Mouse (Mus musculus) liver, embryonic 14.5 days (tissue): ENCODE measurements around the gene Camkk1. TPM values are rescaled to one million over a fixed set of nuclear protein-coding genes. Genes with fewer than 3 reads are reported as not detected.

Source experiments
- ATAC-seq: fragments of 200-750 bp; cut with Nextera tagmentation; 2 replicates; pipeline ENCODE4 v1.8.0; 2017; ENCODE audit warnings: moderate number of reproducible peaks, mild to moderate bottlenecking, moderate library complexity; ENCODE audit not compliant: insufficient read depth
- DNase-seq, 3 experiments: peaks; one replicate each; pipeline ENCODE4 v3.0.0-alpha.2; 2012 to 2013; ENCODE audit warnings: low read depth in 3 of 3, low spot score in 3 of 3
- H3K27ac ChIP-seq: fragments of 300-500 bp; sonication (generic); 2 replicates; pipeline ENCODE4 v1.5.1; 2014; ENCODE audit warnings: moderate library complexity, mild to moderate bottlenecking, control low read depth, inconsistent platforms
- H3K27me3 ChIP-seq: fragments of 300-500 bp; sonication (generic); 2 replicates; pipeline ENCODE4 v1.6.1; 2014; ENCODE audit warnings: mild to moderate bottlenecking, low read length, moderate library complexity; ENCODE audit not compliant: control insufficient read depth, insufficient read depth
- H3K36me3 ChIP-seq: fragments of 300-500 bp; sonication (generic); replicated peaks from 2 replicates; pipeline ENCODE4 v1.6.1; 2014; ENCODE audit warnings: low read depth; ENCODE audit not compliant: control insufficient read depth, insufficient read depth
- H3K4me1 ChIP-seq, 2 experiments: fragments of 200-500 bp in 1 of 2; fragments of 300-500 bp in 1 of 2; sonication (generic) in 1 of 2; replicated peaks; 2 replicates each; pipeline ENCODE4 v1.6.1; 2012 to 2014; ENCODE audit warnings: antibody characterized with exemption in 1 of 2, inconsistent platforms in 1 of 2, low read length in 1 of 2; ENCODE audit not compliant: control insufficient read depth in 2 of 2, insufficient read depth in 2 of 2
- H3K4me2 ChIP-seq: fragments of 300-500 bp; sonication (generic); 2 replicates; pipeline ENCODE4 v1.6.1; 2014; ENCODE audit warnings: low read depth, mild to moderate bottlenecking, control low read depth, moderate library complexity
- H3K4me3 ChIP-seq, 2 experiments: fragments of 200-500 bp in 1 of 2; fragments of 300-500 bp in 1 of 2; sonication (generic) in 1 of 2; 2 replicates each; pipeline ENCODE4 v1.5.1; 2012 to 2014; ENCODE audit warnings: low read depth in 2 of 2, low read length in 2 of 2, mild to moderate bottlenecking in 2 of 2, control low read depth in 1 of 2, inconsistent platforms in 1 of 2, moderate library complexity in 1 of 2; ENCODE audit not compliant: insufficient read depth in 1 of 2
- H3K9ac ChIP-seq: fragments of 300-500 bp; sonication (generic); replicated peaks from 2 replicates; pipeline ENCODE4 v1.6.1; 2014; ENCODE audit warnings: mild to moderate bottlenecking, control low read depth, moderate library complexity
- H3K9me3 ChIP-seq: fragments of 300-500 bp; sonication (generic); 2 replicates; pipeline ENCODE4 v1.6.1; 2016; ENCODE audit warnings: low read length, mixed read lengths; ENCODE audit not compliant: control insufficient read depth
- CTCF ChIP-seq: IDR thresholded peaks from 2 replicates; pipeline ENCODE4 v1.5.1; 2016; ENCODE audit warnings: antibody characterized with exemption, low read depth, control low read depth
- EP300 ChIP-seq: IDR thresholded peaks from 2 replicates; pipeline ENCODE4 v1.6.1; 2016; ENCODE audit warnings: antibody characterized with exemption, low read depth
- WGBS: fragments of 180-500 bp; shearing (Covaris S2); extraction: QIAGEN DNeasy Blood & Tissue Kit; methylation state at CpG from one replicate; pipeline ENCODE4 v1.1.7; 2014; ENCODE audit not compliant: insufficient replicate concordance; 5-methylcytosine and 5-hydroxymethylcytosine counted together
- polyA plus RNA-seq, 2 experiments: library from polyadenylated mRNA; depleted of rRNA in 1 of 2; stranded (reverse) in 1 of 2; unstranded in 1 of 2; fragments of >200 nt; fragmentation: Nextera tagmentation in 1 of 2; extraction: Ambion mirVana in 1 of 2; gene quantifications; 2 replicates each; pipeline versions ENCODE4 v1.2.1 to v1.2.3; 2012 to 2014

Camkk1 gene
- polyA plus RNA-seq, 2 experiments, result 0.36 to 0.69 TPM

DNA sequence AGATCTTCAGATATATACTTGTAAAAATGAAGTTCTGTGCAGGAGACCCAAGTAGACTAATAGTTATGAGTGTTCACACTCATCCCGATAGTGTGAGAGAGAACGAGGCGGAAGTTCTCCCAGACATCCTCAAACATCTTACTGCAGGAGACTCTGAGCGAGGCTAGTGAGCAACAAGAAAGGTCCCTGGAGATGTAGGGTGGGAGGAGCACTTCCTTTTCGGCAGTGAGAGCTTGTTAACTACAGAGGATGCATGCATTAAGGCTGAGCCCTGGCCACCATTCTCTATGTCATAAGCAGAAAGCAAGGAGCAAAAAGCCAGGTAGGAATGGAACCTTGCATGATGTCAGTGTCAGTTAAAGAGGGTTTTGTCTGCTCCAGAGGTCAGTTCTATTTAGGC lies 31.6 kb upstream of the Camkk1 start:
- Histone ChIP-seq H3K4me1 (peaks cover 0 to under 1% of the 10 kb centered on the region in 2 experiments; a peak in 1 of 4 replicates), H3K27ac (no peak overlapping the region), H3K4me2 (no peak overlapping the region), H3K4me3 (no peak overlapping the region), H3K36me3 (no peaks in the 10 kb centered on the region), H3K9me3 (no peaks in the 10 kb centered on the region), H3K27me3 (no peaks in the 10 kb centered on the region), H3K9ac (no peak overlapping the region)
- TF ChIP-seq EP300 (no peak), CTCF (no peak)
- ATAC-seq (no peak), DNase-seq (no peak)
- WGBS, result 51% methylated on average over 5 of the region's 5 CpGs

DNA sequence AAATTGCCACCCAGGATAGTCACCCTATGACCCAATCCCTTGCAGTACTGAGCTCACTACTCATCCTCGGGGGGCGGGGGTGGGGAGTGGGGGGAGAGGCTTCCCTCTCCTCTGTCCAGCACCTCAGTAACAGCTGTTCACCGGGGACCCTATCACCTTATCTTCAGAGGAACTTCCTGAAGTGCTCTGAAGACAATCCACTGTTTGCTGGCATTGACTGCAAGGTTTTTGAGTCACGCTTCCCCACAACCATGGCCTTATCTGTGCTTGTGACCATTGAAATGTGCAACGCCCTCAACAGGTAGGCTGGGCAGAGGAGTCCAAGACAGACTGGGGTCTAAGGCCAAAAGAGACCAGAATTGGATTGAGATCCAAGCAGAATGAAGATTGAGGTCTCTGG lies 31.0 kb upstream of the Camkk1 start:
- TF ChIP-seq CTCF (no peak), EP300 (no peak)
- 11% methylated on average over 5 of the region's 5 CpGs for WGBS
- Histone ChIP-seq H3K9ac (no peak overlapping the region), H3K27me3 (no peaks in the 10 kb centered on the region), H3K4me2 (no peak overlapping the region), H3K36me3 (no peaks in the 10 kb centered on the region), H3K27ac (no peak overlapping the region), H3K4me3 (no peak overlapping the region), H3K4me1 (peaks cover 0 to 2% of the 10 kb centered on the region in 2 experiments; a peak in 1 of 4 replicates), H3K9me3 (no peaks in the 10 kb centered on the region)
- DNase-seq (no peak), ATAC-seq (no peak)

DNA sequence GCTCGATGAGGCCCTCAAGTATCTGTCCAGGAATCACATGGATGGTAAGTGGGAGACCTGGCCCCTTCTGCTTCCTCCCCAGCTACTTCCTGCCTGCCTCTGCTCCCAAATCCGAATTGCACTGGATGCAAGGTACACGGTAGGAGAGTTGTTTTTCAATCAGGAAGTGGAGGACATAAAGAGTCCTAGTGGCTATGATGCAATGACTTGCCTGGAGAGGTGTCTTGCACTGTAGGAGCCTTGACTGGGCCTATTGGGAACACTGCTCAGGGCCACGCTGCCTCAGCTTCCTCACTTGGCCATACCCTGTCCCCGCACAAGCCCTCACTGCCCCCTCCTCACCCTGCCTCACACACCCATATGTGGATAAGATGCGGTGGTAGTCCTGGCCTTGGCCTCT lies 29.8 kb upstream of the Camkk1 start:
- no peak overlapping the region for H3K27ac ChIP-seq
- no peak overlapping the region for H3K4me3 ChIP-seq
- ATAC-seq (no peak), DNase-seq (no peak)
- H3K9ac ChIP-seq, result no peak overlapping the region
- peaks cover 0 to 2% of the 10 kb centered on the region in 2 experiments; a peak in 1 of 4 replicates for H3K4me1 ChIP-seq
- no peaks in the 10 kb centered on the region for H3K27me3 ChIP-seq
- H3K36me3 ChIP-seq, result no peaks in the 10 kb centered on the region
- no peak for TF ChIP-seq CTCF
- no peak for TF ChIP-seq EP300
- WGBS, result 48% methylated on average over 6 of the region's 6 CpGs
- no peaks in the 10 kb centered on the region for H3K9me3 ChIP-seq
- H3K4me2 ChIP-seq, result no peak overlapping the region

DNA sequence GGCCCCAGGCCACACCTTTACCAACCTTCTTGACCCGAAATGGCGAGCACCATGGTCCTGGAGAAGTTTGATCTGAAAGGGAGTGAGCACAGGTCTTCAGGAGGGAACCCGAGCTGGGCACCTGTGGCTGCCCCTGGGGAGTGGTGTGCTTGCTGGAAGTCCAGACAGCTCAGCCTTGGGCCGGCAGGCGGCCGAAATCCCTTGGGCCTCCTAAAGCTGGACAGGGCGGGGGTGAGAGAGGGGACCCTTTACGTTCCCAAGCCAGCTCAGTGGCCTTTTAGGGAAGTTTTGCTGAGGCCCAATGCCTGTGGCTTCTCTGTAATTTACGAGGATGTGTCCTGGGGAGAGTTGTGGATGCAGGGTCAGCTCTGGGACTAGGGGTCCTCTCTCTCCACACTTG lies 28.1 kb upstream of the Camkk1 start:
- no peak for ATAC-seq
- H3K36me3 ChIP-seq, result no peaks in the 10 kb centered on the region
- H3K4me2 ChIP-seq, result no peak overlapping the region
- TF ChIP-seq CTCF (no peak), EP300 (no peak)
- no peak overlapping the region for H3K27ac ChIP-seq
- no peak overlapping the region for H3K9ac ChIP-seq
- H3K4me1 ChIP-seq, result peaks cover 0 to 2% of the 10 kb centered on the region in 2 experiments; a peak in 1 of 4 replicates
- H3K9me3 ChIP-seq, result no peaks in the 10 kb centered on the region
- 65% methylated on average over 9 of the region's 9 CpGs for WGBS
- H3K4me3 ChIP-seq, result no peak overlapping the region
- H3K27me3 ChIP-seq, result no peaks in the 10 kb centered on the region
- no peak for DNase-seq

DNA sequence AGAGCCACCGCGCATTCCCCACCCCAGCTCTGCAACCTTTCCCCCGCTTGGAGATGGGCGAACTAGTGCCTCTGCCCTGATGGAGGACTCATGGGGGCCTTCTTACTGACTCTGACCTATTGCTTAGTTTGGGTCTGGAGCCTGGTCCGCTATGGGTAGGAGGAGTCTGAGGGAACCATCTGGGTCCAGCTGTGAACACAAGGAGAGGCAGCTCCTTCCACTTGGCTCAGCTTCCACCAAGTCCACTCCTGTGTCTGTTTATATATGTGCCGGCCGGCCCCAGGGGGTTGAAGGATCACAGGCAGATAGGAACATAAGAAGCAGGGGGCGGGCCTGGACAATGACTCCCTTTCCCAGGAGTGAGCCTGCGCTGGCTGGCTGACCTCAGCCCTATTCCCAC lies 26.8 kb upstream of the Camkk1 start:
- H3K4me3 ChIP-seq, result no peak overlapping the region
- ATAC-seq (no peak), DNase-seq (no peak)
- no peaks in the 10 kb centered on the region for H3K9me3 ChIP-seq
- TF ChIP-seq EP300 (no peak), CTCF (no peak)
- H3K4me1 ChIP-seq, result peaks cover 0 to 2% of the 10 kb centered on the region in 2 experiments; a peak in 1 of 4 replicates
- H3K36me3 ChIP-seq, result no peaks in the 10 kb centered on the region
- no peaks in the 10 kb centered on the region for H3K27me3 ChIP-seq
- no peak overlapping the region for H3K9ac ChIP-seq
- no peak overlapping the region for H3K4me2 ChIP-seq
- 75% methylated on average over 9 of the region's 9 CpGs for WGBS
- H3K27ac ChIP-seq, result no peak overlapping the region
